Mouse (Mus musculus) A20 (cell line): ENCODE data around the gene P4hb.

Experiments
- DNase-seq: peaks from one replicate; pipeline ENCODE4 v3.0.0-alpha.2; 2011; ENCODE audit warnings: low read depth, low spot score

Gene P4hb

GRCm38 (mm10) chr11:120572752-120573584, at the start of gene P4hb:
TSS of gene P4hb (minus strand) at chr11:120573253.
- DNase-seq: peak; percentile 100

- DNase-seq: no peak
These were observed 49.8 kb upstream of the P4hb start for GRCm38 (mm10) chr11:120622805-120623204.

GRCm38 (mm10) chr11:120620195-120620594, 47.1 kb upstream of the P4hb start:
- no peak for DNase-seq

DNA sequence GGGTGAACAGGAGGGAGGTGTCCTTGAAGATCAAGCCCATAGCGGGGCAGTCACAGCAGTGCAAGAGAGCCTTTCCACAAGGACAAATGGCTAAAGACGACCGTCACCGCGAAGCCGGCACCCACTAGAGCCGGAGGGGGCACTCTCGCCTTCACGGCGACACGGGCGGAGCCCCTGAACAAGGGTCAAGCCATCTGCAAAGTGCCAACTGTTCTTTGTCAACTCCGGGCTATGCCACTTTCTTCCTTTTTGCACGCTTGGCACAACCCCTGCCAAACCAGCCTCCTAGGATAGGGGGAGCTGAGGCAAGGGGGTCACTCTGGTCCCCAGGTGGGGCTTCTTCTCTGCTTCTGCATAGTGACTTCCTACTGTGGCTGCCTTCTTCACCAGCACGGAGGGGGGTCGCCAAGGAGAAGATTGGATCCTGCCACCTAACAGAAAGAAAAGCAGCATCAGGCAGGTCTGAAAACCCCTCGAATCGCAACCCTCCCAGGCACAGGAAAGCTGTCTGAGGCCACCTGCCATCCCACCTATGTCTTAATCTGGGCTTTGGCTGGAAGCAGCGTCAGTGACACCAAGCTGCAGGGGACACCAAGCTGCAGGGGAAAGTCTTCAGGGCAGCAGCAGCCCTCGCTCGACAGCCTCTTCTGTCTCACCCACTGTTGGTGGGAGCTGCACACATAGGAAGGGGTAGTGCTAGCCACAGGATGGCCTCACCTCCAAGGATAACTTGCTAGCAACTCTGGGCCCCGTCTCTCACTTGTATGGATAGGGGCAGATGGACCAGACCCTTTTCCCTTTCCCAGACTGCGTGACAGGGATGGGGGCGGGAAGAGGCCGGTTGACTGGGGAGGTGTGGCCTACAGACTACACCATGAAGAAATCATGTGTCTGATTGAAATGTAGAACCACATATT, 45.8 kb upstream of the P4hb start:
- DNase-seq: no peak

GRCm38 (mm10) chr11:120617519-120618112, 44.6 kb upstream of the P4hb start, which contains the start of gene Pcyt2:
TSS of gene Pcyt2 (minus strand) at chr11:120617936.
- DNase-seq: peak; percentile 97

GRCm38 (mm10) chr11:120616617-120617294, 43.7 kb upstream of the P4hb start:
- peak; percentile 36 for DNase-seq

DNA sequence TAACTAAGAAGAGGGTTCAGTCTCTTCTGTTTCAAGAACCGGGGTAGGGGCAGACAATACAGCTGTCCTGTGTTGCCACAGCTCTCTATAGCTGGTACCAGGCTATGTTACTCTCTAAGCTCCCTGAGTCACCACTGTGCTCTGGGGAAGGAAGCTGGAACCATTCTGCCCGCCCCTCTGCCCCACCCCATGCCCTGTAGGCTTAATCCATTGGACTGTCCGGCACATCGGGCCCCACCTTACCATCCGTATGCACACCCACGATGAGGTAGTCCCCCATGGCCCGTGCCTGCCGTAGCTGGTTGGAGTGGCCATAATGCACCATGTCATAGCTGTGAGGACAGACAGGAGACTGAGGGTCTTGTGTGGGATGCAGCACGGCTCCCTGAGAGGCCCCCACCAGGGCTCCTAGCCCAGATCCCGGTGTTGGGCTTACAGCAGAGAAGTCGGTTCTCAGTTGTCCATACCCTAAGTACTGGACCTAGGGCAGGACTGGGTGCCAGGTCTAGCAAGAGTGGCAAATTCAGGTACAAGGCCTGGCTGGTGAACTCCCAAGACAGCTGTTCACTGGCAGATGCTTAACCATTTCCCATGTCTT, 42.7 kb upstream of the P4hb start:
- DNase-seq: no peak

DNA sequence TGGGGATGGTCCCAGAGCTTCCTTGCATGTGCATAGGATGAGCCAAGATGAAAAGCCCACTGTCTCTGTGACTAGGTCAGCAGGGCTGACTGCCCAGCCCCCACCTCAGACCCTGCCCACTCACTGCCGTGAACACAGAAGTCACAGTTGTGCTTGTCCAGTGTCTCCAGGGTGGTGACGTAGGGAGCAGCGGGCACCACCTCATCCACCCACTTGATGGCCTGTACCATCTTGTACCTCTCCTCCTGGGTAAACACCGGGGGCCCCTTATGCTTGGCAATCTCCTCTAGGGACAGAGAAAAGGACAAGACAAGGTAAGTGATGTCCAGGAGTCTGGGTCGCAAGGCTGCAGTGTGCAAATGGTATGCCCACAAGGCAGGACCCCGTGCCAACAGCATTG, 42.1 kb upstream of the P4hb start:
- no peak for DNase-seq

- DNase-seq: no peak
These were observed 40.9 kb upstream of the P4hb start for GRCm38 (mm10) chr11:120613976-120614375.

DNA sequence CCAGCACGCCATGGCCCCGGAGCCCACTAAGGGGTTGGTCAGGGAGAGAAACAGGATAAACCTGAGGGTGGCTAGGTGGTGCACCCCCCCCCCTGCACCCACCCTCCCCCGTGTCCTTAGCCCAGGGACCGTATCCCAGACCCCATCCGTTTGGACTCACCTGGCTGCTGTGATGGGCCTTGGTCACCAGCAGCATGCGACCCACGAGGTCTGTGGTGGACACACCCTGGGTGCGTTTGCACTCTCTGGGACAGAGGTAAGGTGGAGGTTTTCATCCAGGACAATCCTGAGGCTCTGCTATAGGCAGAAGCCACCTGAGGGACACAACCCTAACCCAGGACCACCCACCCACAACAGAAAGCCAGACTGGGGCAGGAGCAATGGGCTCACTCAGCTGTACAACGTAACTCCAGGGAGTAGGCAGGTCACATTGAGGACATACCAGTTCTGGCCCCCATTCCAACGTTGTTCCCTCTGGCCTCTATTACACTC, 40.5 kb upstream of the P4hb start:
- DNase-seq: no peak

DNA sequence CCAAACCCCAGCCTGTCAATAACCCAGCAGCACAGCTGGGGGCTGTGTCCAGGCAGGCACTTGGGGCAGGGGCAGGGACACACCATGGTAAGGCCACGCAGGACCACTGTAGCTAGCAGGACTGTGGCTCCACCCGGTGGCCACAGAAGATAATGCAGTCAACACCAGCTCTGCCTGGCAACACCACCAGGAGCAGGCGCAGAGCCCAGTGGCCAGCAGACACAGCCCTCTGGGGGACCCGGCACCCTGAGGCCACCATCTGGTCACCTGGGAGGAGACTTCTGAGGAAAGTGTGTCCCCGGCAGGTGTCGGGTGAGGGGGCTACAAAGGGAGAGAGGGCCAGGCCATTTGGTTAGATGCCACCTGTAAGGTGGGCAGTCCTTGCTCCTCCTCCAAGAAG, 39.7 kb upstream of the P4hb start:
- DNase-seq: peak; percentile 69

DNA sequence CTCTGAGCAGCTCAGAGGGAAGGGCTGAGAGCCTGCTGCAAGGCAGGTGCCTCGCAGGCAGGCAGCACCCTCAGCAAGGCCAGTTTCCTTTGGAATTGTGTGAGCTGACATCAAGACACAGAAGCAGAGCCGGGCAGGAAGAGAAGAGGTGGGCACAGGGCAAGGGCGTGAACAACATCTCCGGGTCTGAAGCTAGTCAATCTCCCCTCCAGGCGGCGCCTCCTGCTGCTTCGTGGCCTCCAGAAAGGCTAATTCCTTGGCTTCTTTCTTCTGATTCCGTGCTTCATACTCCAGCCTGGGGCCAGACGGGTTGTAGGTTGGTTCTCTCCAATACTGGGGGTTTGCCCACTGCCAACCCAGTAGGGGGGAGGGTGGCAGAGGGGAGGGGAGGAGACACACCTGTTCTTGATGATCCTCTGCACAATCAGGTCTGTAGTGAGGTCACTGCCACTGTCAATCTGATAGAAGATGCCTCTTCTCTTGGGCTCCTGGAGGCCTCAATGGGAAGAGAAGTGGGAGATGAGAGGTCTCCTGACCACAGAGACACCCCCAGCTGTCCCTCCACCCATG, 37.5 kb upstream of the P4hb start:
- no peak for DNase-seq

DNA sequence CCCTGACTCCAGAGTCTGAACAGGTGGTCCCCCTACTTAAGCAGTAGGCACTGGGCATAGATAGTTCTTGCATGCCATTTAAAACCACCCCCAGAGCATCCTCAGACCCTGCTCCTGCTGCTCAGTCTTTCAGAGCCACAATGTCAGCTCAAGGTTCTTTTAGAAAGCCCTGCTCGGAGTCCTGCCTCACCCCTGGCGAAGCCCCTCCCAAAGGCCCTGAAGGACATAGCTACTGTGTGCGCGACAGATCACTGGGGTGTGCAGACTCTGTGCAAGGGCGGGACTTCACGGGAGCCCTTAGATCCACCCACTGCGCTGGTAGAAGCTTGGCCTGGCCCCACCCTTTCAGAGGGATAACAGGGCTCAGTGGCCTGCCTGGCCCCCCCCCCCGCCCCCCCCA, 36.2 kb upstream of the P4hb start:
- peak; percentile 59 for DNase-seq

DNA sequence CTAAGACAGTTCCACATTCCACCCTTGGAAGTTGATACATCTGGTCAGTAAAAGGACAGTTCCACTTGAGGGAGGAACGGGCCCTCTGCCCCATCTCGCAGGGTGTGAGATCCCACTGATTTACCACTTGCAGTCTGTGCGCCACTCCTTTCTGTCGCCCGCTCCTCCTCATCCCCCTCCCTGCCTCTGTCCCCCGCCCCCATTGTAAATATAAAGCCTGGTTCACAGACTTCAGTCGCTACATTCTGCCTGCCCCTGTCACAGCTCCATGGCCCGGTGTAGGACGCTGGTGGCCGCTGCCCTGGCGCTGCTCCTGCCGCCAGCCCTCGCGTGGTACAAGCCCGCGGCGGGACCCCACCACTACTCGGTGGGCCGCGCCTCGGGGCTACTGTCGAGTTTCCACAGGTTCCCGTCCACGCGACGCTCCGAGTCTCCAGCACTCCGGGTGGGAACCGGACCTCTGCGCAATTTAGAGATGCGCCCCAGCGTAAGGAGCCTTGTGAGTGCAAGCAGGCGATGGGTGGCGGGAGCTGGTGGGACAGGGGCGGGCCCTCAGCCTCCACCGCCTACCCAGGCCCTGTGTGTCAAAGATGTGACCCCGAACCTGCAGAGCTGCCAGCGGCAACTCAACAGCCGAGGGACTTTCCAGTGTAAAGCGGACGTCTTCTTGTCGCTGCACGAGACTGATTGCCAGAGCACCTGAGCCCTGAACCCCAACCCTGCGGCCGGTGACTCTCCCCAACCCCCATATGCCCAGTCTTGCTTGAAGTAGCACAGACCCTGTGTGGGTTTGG, 35.4 kb upstream of the P4hb start, which contains the start of gene Npb:
Npb (plus strand) TSS at position 237 of the 794 bp plus-strand sequence.
- peak; percentile 75 for DNase-seq

DNA sequence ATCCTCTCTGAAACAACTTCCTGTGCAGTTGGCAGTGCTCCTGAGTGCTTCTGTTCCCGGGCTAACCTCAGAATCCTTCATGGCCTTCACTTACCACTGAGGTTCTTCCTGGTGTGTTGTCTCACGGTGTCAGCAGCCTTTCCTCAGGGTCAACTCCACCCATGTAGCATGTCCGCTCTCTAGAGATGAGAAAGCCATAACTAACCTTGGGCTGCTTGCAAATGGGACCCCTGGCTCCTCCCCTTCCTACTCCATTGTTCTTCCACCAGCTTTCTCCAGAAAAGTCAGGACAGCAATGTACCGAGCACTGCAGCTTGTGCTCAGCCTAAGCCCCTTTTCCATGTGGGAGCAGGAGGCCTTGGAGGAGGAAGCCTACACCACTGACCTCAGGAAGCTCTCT, 33.7 kb upstream of the P4hb start:
- DNase-seq: no peak

DNA sequence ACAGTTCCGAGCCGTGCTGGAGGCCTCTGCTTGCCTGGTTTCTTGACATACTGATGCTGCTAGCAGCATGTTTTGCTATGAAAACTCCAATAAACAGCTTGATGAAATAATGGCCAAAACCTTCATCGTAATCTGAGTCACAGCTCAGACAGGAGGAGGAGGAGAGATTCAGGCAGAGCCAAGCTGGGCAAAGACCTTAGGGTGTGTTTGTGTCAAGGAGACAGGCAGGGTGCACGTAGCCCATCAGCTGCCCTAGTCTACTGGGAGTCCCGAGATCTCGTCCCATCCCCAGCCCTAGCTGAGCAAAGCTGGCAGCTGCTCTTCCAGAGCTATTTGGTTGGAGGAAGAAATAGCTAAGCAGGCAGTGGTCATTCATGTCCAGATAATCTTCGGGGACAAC, 32.6 kb upstream of the P4hb start:
- no peak for DNase-seq

DNA sequence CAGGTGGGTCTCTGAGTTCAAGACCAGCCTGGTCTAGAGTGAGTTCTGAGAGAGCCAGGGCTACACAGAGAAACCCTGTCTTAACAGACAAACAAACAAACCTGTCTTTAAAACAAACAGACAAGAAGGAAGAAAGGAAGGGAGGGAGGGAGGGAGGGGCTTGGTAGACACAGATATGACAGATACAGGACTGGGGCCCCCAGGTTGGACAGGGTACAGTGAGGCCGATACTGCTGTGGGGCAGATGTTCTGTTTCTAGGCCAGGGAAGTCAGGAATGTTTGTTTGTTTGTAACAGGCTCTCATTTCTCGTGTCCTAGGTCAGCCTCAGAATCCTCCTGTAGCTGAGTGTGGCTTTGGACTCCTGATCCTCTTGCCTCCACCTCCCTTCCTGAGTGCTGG, 30.5 kb upstream of the P4hb start:
- DNase-seq: no peak

- no peak for DNase-seq
These were observed 27.7 kb upstream of the P4hb start for GRCm38 (mm10) chr11:120600716-120601115.

GRCm38 (mm10) chr11:120598990-120599549, 26.0 kb upstream of the P4hb start:
- peak; percentile 49 for DNase-seq
